In genomic region chr6:117920659-117921640, GRCm38 (mm10) we compare ENCODE assay signal across 8 mouse cellular contexts. TPM values are rescaled to one million over a fixed set of nuclear protein-coding genes. Genes with fewer than 3 reads are reported as not detected.
DNase-seq lines count a peak whose midpoint lies in the region; ATAC-seq and TF ChIP-seq lines count a peak whose summit lies in the region.

No protein-coding gene starts in this region.

- TF ChIP-seq CTCF in forebrain, postnatal 0 days (IDR thresholded peaks at IDR 0.05; ENCODE audit: low read depth) = peak; percentile 82

- peak; percentile 28 for DNase-seq in forebrain, postnatal 0 days
- no peak for DNase-seq in forebrain, embryonic 11.5 days (ENCODE audit: low spot score)
- DNase-seq in A20 (ENCODE audit: low read depth, low spot score) = peak; percentile 75
- peak; percentile 14 to 48 for DNase-seq in adrenal gland, postnatal 36 days
- DNase-seq in heart, postnatal 36 days = peak; percentile 23 to 44
- peak; percentile 32 to 53 for DNase-seq in lung, adult 18-20 months
- DNase-seq in left cerebral cortex, adult 9 months (ENCODE audit: low spot score in 2 of 2) = no peak
- no peak for DNase-seq in right cerebral cortex, postnatal 14 days

- no peak overlapping the region for H3K27ac ChIP-seq in forebrain, postnatal 0 days (ENCODE audit: low read depth, low read length)
- H3K27ac ChIP-seq in forebrain, embryonic 11.5 days (ENCODE audit: low read depth, low read length) = no peak overlapping the region

- ATAC-seq in forebrain, postnatal 0 days = no peak
- no peak for ATAC-seq in forebrain, embryonic 11.5 days (replicated peaks; ENCODE audit: low FRiP score)

- peaks cover 5% of the 10 kb centered on the region; the same call in 1 of the 2 replicates for H3K36me3 ChIP-seq in forebrain, postnatal 0 days (ENCODE audit: insufficient read depth)
- H3K36me3 ChIP-seq in forebrain, embryonic 11.5 days (ENCODE audit: control insufficient read depth, insufficient read depth, low read length) = no peaks in the 10 kb centered on the region

- no peaks in the 10 kb centered on the region for H3K27me3 ChIP-seq in forebrain, postnatal 0 days (ENCODE audit: insufficient read depth, low read length)
- H3K27me3 ChIP-seq in forebrain, embryonic 11.5 days (ENCODE audit: control insufficient read depth, insufficient read depth, low read length) = no peaks in the 10 kb centered on the region

- WGBS in forebrain, postnatal 0 days = 67% methylated on average over 3 of the region's 3 CpGs
- WGBS in forebrain, embryonic 11.5 days = 70% methylated on average over 3 of the region's 3 CpGs

- H3K9me3 ChIP-seq in forebrain, postnatal 0 days (ENCODE audit: low read length) = no peaks in the 10 kb centered on the region
- H3K9me3 ChIP-seq in forebrain, embryonic 11.5 days (ENCODE audit: control insufficient read depth, low read length) = no peaks in the 10 kb centered on the region

- intact Hi-C loops in heart, postnatal 36 days (cut with DNase I) = loop anchor here (2.0 to 5.0 kb wide), 2 partner anchors 64 to 80 kb away; partner anchors contain the start of gene Zfp637

- no peak overlapping the region for H3K4me3 ChIP-seq in forebrain, postnatal 0 days (ENCODE audit: low read depth, low read length)
- H3K4me3 ChIP-seq in forebrain, embryonic 11.5 days (ENCODE audit: low read depth, low read length) = no peak overlapping the region

- H3K4me2 ChIP-seq in forebrain, postnatal 0 days (ENCODE audit: low read depth) = no peak overlapping the region
- H3K4me2 ChIP-seq in forebrain, embryonic 11.5 days (ENCODE audit: low read depth, low read length, severe bottlenecking) = no peak overlapping the region

- no peak overlapping the region for H3K9ac ChIP-seq in forebrain, postnatal 0 days
- no peak overlapping the region for H3K9ac ChIP-seq in forebrain, embryonic 11.5 days (ENCODE audit: low read length)

- peaks cover 8% of the 10 kb centered on the region for H3K4me1 ChIP-seq in forebrain, postnatal 0 days (ENCODE audit: insufficient read depth)
- peaks cover 4% of the 10 kb centered on the region; the same call in 1 of the 2 replicates for H3K4me1 ChIP-seq in forebrain, embryonic 11.5 days (replicated peaks; ENCODE audit: control insufficient read depth, insufficient read depth, low read length)

RNA-seq across cellular contexts. Expression of gene Fxyd4, which starts 16.5 kb away (rescaled TPM):
- total RNA-seq in forebrain, postnatal 0 days (2014; rRNA removed) = not detected in 2 replicates
- 0.33 and 0.47 TPM in 2 replicates for polyA plus RNA-seq in forebrain, postnatal 0 days (2015; fragmentation: Nextera tagmentation; extraction: Ambion mirVana)
- 2.8 and 3.9 TPM in 2 replicates for polyA plus RNA-seq in forebrain, embryonic 11.5 days (2014; fragmentation: Nextera tagmentation; extraction: Ambion mirVana)
- total RNA-seq in adrenal gland, postnatal 36 days (2021) = not detected
- not detected for total RNA-seq in heart, postnatal 36 days (2021)

RNA-seq across cellular contexts. Expression of gene Hnrnpf, which starts 20.8 kb away (rescaled TPM):
- total RNA-seq in forebrain, postnatal 0 days (2014; rRNA removed) = 236 TPM in 2 replicates
- polyA plus RNA-seq in forebrain, postnatal 0 days (2015; fragmentation: Nextera tagmentation; extraction: Ambion mirVana) = 216 and 225 TPM in 2 replicates
- 782 and 811 TPM in 2 replicates for polyA plus RNA-seq in forebrain, embryonic 11.5 days (2014; fragmentation: Nextera tagmentation; extraction: Ambion mirVana)
- 100 to 1,000 TPM; 380 to 388 TPM for total RNA-seq in adrenal gland, postnatal 36 days (2021)
- total RNA-seq in heart, postnatal 36 days (2021) = 100 to 1,000 TPM; 190 to 198 TPM

RNA-seq across cellular contexts. Expression of gene Zfp239, which starts 59.0 kb away (rescaled TPM):
- 24.2 and 24.8 TPM in 2 replicates for total RNA-seq in forebrain, postnatal 0 days (2014; rRNA removed)
- polyA plus RNA-seq in forebrain, postnatal 0 days (2015; fragmentation: Nextera tagmentation; extraction: Ambion mirVana) = 16.2 and 16.5 TPM in 2 replicates
- polyA plus RNA-seq in forebrain, embryonic 11.5 days (2014; fragmentation: Nextera tagmentation; extraction: Ambion mirVana) = 14.4 and 16.9 TPM in 2 replicates
- 1 to 10 TPM; 2.3 to 3.3 TPM for total RNA-seq in adrenal gland, postnatal 36 days (2021)
- under 1 TPM; 0.19 to 0.24 TPM for total RNA-seq in heart, postnatal 36 days (2021)

Comparison
In these comparisons a context has a peak if more than half of its experiments do, and no peak if none do; other contexts are left out.
1. DNase-seq: peak in forebrain, postnatal 0 days (single experiment), A20 (single experiment), adrenal gland, postnatal 36 days (2 of 2), heart, postnatal 36 days (2 of 2) and lung, adult 18-20 months (2 of 2); none in forebrain, embryonic 11.5 days (single experiment), left cerebral cortex, adult 9 months (0 of 2) and right cerebral cortex, postnatal 14 days (single experiment).